Mouse (Mus musculus) frontal cortex, postnatal 36 days (tissue): ENCODE results near the gene Atp5h.
A peak's percentile ranks its signal among the peaks of the same experiment; 100 is the strongest.
"Not testable (repeated sequence)": the region's sequence is repeated elsewhere in the genome, so short reads cannot be mapped to it uniquely, and the experiment has no call there.

ENCODE experiments used
- DNase-seq, 2 experiments: peaks; one replicate each; pipeline ENCODE4 v3.0.0; 2022; ENCODE audit warnings: low spot score in 2 of 2

Atp5h gene

DNA sequence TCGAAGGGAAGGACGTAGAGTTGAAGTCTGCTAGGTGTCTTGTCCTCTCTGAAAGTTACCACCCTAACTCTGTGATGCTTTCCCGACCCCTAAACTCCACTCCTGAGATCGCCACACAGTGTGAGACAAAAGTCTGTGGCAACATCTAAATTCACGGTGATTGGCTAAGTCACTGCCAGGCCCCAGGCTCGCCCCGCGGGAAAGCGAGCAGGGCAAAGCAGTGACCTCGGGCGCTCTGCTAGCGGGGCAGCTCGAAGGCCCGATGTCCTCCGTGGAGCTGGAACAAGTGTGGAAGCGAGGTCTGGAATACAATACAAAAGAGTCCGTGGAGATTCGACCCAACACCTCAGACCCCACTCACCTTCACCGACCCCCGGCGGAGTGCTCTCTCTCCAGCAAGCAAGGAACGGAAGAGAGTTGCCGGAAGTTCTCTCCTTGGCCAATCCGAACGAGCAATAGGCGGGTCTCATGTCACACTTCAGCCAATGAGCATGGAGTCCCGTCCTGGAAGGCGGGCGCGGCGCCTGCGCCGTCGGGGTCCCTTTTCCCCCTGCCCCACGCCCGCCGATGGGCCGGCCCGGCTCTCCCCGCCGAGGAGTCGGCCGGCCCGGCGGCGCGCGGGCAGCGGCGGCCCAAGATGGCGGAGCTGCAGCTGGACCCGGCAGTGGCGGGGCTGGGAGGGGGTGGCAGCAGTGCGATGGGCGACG lies at the start of gene Atp5h, which contains the start of gene Kctd2:
TSS of gene Atp5h (minus strand) at position 432 of the 707 bp plus-strand sequence.
TSS of gene Kctd2 (plus strand) at position 598 of the 707 bp plus-strand sequence.
- DNase-seq: peak; percentile 95

- no peak for DNase-seq
These were observed 47.5 kb upstream of the Atp5h start for GRCm38 (mm10) chr11:115467217-115467618.

DNA sequence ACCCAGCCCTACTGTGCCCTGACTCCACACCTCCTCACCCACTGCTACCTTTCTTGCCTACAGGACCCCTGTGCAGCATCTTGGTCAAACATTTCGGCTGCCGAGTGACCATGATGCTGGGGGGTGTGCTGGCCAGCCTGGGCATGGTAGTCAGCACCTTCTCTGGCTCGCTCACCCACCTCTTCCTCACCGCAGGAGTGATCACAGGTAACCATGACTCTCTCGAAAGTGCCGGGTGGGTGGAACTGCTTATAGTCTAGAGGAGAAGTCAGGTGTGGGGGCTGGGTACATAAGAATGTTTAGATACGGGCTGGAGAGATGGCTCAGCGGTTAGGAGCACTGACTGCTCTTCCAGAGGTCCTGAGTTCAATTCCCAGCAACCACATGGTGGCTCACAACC lies 45.1 kb upstream of the Atp5h start:
- DNase-seq: no peak

- DNase-seq: no peak
These were observed 43.6 kb upstream of the Atp5h start for GRCm38 (mm10) chr11:115463397-115463796.

GRCm38 (mm10) chr11:115462243-115462891 lies 42.6 kb upstream of the Atp5h start, which contains the start of gene Slc16a5:
Gene Slc16a5, plus strand, starts transcription at chr11:115462474.
- DNase-seq: no peak

- DNase-seq: no peak
These were observed 42.1 kb upstream of the Atp5h start for GRCm38 (mm10) chr11:115461846-115462242.

- no peak for DNase-seq
These were observed 41.2 kb upstream of the Atp5h start for GRCm38 (mm10) chr11:115460976-115461375.

DNA sequence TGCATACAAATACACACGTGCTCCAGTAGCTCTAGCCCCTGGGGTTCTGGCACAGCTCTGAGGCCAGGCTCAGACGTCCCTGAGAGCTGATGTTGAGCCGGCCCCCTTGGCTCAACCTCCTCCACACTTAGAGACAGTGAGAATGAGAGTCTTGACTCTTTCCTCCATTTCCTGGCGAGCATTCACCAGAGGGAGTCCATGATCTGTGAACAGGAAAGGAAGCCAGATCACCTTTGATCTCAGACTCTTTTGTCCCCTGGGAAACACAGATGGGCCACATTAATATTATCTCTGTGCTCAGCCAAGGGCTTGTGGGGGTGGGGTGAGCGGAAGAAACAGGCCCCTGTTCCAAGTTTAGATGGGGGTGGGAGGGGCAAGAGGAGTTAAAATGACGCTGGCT lies 37.6 kb upstream of the Atp5h start:
- DNase-seq: no peak

DNA sequence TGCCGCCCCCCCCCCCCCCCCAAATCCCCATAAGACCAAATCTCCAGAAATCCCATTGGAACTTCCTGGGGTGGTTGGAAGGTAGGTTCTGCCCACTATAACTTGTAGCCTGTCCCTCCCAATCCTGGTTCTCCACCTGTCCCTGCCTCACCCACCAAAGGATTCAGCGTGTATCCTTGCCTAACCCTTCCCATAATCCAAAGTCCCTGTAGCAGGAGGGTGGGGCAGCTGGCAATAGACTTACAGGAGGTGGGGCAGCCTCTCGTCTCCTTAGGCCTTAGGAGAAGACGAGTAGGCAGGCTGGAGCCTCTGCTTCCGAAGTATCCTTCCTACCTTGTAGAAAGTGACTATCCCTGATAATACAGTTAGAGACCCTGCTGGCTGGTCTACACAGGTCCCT lies 36.4 kb upstream of the Atp5h start:
- no peak for DNase-seq

DNA sequence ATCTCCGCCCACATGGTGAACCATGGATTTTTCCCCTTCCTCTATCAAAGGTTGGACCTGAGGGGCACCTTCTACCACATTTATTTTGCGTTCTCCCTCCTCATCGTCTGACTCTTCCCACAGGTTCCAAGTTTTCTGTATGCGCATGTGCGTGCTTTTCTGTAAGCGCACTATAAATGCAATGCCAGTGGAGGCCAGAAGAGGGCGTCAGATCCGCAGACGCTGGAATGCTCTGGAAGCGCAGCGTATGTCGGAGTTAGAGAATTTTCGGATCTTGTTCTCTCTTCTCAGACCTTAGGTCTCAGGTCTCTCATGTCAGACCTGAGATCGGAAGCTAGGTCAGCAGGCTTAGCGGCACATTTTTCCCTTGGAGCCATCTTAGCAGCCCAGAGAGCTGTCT lies 35.9 kb upstream of the Atp5h start:
- DNase-seq: no peak

DNA sequence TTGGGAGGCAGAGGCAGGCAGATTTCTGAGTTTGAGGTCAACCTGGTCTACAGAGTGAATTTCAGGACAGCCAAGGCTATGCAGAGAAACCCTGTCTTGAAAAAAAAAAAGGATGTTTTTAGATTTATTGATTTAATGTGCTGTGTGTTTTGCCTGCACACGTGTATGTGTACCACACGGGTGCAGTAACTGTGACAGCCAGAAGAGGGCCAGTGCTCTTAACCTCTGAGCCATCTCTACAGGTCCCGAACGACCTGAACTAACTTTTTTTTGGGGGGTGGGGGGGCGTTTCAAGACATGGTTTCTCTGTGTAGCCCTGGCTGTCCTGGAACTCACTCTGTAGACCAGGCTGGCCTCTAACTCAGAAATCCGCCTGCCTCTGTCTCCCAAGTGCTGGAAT lies 35.1 kb upstream of the Atp5h start:
- not testable (repeated sequence) for DNase-seq

GRCm38 (mm10) chr11:115453306-115453705 lies 33.5 kb upstream of the Atp5h start:
- no peak for DNase-seq

GRCm38 (mm10) chr11:115452281-115452860 lies 32.6 kb upstream of the Atp5h start:
- DNase-seq: no peak

DNA sequence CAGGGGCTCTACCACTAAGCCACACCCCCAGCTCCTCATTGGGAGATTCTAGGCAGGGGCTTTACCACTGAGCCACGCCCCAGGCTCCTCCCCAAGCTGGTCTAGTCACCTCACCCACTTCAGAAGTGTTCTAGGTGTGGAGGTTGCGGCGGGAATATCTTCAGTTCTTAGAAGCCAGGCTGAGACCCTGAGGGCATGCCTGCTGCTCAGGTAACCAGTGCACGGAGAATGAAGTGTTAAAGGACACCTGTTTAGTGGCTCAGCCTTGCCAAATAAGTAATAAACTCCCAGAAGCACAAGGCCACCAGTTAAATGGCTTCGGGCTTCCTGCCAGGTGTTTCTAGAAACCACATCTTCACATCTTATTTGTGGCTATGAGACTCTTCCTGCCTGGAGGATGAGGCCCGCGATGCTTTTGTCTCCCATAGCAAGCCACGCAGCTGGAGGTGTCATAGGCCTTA lies 32.0 kb upstream of the Atp5h start:
- DNase-seq: no peak

DNA sequence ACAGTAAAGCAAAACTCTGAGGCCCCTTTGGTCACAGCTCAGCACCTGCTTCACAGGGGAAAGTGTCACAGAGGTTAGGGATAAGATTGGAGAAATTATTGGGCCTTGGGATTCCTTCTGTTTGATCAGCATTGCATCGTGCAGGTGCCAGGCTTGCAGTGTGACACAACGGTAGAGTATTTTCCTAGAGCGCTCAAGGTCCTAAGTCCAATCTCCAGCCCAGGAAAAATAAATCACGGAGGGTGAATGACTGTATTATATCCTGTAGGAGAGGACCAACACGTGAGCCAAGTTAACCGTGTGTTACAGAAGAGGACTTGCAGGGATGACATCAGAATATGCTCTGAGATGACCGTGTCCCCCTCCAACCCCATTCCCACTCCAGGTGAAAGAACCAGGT lies 30.4 kb upstream of the Atp5h start:
- DNase-seq: no peak

- DNase-seq: no peak
These were observed 29.2 kb upstream of the Atp5h start for GRCm38 (mm10) chr11:115448998-115449397.

- DNase-seq: no peak
These were observed 28.3 kb upstream of the Atp5h start for GRCm38 (mm10) chr11:115448075-115448474.

- DNase-seq: no peak
These were observed 27.6 kb upstream of the Atp5h start for GRCm38 (mm10) chr11:115447321-115447885.

- no peak for DNase-seq
These were observed 27.1 kb upstream of the Atp5h start for GRCm38 (mm10) chr11:115446906-115447305.

DNA sequence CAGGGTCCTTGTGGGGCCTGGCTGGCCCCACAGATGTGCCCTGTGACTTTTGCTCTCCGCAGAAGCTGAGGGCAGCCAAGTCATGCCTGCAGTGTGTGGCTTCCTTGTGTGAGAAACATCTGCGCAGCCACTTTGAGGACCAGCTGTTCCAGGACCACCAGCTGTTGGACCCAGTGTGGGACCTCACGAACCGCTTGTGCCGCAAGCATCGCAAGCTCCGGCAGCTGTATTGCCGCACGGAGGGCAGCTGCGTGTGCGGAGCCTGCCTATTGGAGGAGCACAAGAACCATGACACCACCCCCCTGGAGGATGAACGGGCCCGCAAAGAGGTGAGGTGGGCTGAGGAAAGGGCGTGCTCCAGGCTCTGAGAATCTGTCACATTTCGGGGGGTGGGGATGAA lies 21.7 kb upstream of the Atp5h start:
- DNase-seq: no peak

- DNase-seq: no peak
These were observed 20.3 kb upstream of the Atp5h start, which contains the start of gene Trim80 for GRCm38 (mm10) chr11:115439906-115440595. Gene Trim80, plus strand, starts transcription at chr11:115440545.

GRCm38 (mm10) chr11:115439326-115439725 lies 19.6 kb upstream of the Atp5h start:
- no peak for DNase-seq
